Mouse (Mus musculus) adrenal gland, postnatal 25 days (tissue): ENCODE measurements around the gene Ipo13. TPM values are rescaled to one million over a fixed set of nuclear protein-coding genes. Genes with fewer than 3 reads are reported as not detected.

Experiments used
- DNase-seq: peaks from one replicate; pipeline ENCODE4 v3.0.0; 2021; ENCODE audit warnings: mixed read lengths
- total RNA-seq: library from RNA; stranded (reverse); gene quantifications from 2 replicates; pipeline ENCODE4 v1.2.3, GENCODE M21; 2021

Ipo13 gene
- total RNA-seq, 1 experiment from 2014 or later, result 41.5 TPM

DNA sequence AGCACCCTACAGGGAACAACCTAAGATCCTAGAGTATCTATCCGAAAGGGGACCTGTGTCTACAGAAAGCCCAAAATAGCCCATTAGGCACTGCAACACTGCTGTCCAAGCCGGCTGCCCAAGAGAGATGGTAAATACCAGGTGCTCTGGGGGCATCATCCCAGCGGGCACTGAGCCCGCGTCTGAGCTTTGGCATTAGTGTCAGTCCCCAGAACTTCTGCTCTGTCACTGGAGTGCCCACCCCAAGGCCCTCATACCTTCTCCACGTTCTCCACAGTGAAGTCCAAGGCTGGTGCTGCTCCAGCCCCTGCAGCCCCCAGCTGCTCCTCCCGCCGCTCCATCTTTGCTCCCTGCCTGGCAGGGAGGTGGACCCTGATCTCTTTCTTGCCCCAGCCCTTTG, 768 bp downstream of the Ipo13 start:
- no peak for DNase-seq

DNA sequence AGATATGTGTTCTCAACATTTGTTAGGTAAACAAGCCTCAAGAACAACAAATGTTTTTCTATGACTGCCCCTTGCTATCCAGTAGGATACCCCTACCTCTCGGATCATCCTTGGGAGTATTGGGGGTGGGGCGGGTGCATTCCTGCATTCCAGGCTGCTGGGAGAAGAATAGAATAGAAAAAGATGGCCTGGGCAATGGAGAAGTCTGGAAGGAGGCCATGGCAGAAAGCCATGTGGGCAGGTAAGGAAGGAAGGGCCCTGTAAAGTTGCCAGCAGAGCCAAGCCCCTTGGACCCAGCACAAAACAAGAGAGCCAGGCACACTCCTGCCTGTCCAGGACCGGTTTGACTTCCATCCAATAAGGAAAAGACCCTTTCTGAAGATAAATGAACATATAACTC, 1.4 kb downstream of the Ipo13 start:
- no peak for DNase-seq

DNA sequence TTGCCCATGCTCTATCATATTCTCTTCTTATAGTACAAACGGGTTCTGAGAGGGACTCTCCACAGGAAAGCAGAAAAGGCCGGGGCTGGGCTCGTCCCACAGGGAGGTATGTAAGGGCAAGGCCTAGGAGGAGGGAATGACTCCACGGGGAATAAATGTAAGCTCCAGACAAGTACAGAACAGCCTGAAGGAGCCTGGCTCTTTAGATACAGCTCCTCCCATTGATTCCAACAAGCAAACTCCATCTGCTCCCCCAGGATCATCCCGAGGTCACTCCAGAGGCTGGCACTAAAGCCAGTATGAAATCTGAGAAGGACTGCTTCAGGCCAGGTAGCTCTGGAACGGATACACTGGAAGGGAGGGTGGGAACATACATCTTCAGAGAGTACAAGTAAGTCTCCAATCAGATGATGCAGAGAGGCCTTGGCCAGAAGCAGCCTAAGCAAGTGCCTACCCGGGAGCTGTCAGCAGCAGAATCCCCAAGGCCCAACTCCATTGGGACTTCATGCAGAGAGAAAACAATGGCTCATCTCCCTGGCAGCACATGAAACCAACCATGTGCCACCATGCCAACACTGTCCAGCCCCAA, 2.0 kb downstream of the Ipo13 start:
- no peak for DNase-seq

DNA sequence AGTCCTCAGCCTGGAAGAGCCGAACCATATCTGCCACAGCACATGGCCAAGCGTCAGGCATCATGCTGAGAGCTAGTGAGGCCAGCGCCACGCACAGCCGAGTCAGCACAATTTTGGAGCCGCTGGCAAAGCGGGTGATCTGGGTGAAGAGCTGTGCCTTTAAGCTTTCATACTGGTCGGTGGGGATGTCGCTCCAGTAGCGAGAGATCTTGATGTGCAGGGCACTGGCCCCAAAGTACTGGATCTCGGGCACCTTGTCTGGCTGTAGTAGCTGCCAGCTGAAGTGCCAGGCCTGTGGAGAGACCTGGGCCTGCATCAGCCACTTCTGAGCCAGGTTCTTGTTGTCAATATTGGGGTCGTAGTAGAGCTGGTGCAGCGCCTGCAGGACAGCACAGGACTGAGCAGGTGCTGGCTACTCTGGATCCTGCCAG, 2.7 kb downstream of the Ipo13 start:
- no peak for DNase-seq

DNA sequence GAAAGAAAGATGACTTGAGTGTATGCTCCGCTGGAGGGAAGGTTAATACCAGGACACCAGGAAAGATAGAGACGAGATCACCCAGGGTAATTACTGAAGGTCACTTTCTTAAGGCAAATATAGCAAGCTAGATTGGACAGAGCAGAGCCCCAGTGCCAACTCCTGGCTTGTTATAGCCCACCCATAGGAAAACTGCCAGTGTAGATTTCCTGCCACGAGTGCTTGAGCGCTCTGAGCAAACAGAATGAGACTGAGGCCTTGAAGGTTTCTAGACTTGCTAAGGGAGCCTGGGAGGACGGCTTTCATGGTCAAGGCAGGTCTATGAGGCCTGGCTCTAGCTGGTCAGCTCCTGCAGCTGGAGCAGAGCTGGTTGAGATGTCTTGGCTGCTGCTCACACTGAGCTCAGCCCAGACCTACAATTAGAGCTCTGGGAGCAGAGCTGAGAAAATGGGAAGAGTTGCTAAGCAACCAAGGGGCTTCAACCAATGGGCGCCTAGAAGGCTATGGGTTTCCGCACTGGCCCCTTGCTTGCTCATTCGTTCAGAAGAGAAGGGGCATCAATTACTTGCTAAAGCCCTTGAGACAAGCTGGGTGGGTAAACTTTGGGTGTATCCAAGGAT, 5.9 kb downstream of the Ipo13 start:
- no peak for DNase-seq

DNA sequence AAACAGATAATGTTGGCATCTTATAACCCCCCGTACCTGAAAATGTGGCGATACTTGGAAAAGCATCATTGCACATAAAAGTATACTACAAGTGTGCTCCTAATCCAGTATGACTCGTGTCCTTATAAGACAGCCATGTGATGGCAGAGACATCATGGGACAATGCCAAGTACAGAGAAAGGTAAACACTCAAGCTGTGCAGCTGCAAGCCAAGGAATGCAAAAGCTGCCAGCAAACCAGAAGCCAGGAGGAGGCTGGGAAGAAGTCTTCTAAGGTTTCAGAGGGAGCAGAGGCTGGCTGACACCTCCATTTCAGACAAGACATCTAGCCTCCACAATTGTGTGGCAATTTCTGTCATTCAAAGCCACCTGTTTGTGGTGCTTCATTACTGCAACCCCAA, 8.6 kb downstream of the Ipo13 start:
- DNase-seq, result no peak

DNA sequence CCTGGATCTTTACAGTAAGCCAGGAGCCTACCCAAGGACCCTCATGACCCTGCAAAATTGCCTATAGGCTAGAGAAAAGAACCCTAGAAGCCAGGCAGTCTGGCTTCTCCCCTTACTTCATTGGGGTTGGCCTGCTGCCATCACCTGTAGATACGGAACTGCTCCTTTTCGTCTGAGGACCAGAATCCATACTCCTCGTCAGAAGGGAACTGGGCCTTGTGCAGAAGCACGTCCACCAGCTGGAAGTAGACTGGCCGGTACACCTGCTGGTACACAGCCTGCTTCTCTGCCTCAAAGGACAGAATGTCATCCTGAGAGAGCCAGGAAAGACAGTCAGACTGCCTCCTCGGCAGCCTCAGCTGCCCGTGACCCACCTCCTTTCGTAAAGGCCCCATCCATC, 10.0 kb downstream of the Ipo13 start:
- no peak for DNase-seq

DNA sequence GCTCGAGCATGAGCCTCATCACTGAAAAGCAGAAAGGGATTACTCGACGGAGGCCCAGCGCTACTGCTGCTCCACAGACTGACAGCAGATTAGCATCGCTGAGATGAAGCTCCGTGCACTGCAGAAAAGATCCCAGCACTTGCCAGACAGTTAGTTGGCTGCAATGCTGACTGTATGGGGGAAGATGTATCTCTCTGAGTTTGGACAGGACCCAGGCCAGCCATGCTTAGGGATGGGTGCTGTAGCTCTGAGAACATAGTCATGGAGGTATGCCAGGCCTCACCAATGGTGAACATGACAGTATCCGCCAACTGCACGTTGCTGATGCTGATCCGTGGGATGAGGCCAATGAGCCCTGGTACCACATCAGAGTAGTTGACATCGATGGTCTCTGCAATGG, 10.7 kb downstream of the Ipo13 start:
- no peak for DNase-seq

DNA sequence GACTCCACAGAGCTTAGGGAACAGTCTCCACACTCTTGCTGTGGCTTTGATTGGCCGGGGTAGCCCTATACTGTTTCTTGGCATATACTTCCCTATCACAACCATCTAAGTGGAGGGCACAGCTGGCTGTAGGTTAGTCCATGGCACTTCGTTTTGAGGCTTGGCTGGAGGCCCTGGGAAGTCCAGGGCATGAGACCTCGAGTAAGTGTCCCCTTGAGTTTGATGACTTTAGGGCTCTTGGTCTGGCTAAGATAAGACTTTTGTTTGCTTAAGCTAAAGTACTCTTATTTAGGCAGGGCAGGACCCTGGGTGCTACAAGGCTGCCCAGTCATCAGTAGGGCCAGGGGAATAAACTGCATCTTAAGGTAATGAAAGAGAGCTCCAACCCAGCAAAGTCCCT, 16.7 kb downstream of the Ipo13 start:
- no peak for DNase-seq

DNA sequence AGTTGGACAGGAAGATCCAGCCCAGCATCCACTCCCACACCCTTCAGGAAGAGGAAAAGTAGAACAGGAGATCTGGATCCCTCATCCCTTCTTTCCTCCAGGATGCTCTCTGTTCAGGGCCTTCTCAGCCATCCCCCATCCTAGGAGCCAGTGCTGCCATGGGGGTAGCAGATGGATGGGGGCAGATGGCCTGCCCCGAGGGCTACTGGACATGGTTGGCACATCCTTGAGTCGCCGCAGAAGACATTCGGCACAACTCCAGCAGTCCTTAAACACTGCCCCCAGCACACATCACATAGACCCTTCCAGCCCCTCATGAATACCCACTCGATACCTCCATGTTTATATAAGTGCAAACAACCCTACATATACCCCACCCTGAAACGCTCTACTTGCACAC, 18.8 kb downstream of the Ipo13 start:
- DNase-seq, result no peak

DNA sequence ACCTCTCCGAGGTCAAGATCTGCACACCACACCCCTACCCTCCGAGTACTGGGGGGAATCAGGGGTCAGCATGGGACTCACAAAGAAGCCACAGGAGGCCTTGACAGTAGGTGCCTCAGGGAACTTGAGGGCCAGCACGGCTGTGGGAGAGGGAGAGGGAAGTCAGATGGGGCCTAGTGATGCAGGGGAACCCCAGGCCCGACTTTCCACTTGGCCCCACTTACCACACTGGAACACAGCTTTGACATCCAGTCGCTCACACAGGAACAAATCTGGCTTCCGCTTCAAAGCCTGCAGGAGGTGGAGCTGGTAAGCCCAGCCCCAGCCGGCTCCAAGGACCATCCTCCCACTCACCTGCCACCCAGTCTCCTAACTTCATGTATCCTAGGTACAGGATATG, 19.5 kb downstream of the Ipo13 start:
- DNase-seq, result no peak

DNA sequence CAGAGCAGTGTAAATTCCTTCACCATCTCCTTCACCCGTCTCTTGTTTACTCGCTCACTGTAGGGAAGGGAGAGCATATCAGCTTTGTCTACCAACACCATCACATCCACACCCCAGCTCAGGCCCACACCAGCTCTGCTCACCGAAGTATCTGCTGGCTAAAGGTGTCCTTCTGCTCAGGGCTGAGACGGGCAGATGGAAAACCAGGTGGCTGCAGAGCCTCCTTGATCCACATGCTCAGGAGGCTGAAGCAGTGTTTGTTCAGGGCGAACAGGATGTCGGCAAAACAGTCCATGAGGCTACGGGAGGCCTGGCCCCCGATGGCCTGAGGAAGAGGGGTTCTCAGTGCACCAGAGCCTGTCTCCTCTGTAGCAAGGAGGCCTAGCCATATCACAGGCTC, 20.2 kb downstream of the Ipo13 start:
- no peak for DNase-seq

DNA sequence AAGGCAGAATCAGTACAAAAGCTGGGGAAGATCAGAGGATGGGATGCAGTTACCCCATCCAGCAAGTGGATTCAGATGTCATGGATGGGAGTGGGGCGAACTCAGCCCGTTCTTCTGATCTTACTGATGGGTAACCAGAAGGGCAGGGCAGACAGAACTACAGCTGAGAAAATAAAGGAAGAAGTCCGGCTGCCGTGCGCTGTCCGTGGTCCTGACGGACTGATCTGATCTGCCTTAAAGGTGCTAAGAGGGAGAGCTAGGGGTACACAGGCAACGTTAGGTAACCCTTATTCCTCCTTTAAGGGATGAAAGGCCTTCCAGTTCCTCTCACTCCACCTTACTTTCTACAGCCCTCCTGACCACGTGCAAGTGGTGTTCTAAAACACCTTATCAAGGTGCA, 21.4 kb downstream of the Ipo13 start:
- DNase-seq, result peak; percentile 75

DNA sequence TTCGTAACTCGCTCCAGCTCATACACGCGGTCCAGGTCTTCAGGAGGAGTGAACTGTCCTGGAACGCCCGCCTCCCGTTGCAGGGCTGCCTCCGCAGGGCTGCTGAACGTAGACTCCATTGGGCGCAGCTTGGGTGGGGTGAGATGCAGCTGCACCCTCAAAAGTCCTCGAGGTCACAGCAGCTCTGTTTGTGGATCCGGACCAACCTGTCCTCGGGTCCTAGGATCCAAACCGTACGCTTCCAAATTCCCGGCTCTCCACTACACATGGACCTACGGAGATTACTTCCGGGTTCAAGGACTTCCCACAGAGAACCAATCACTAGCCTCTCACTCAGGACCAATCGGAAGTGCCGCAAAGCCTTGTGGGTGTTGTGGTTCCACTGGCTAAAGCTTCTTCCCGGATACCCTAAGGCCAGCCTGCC, 23.0 kb downstream of the Ipo13 start, which contains the start of gene Dph2:
TSS of gene Dph2 (minus strand) at position 295 of the 424 bp plus-strand sequence.
- DNase-seq, result peak; percentile 71

DNA sequence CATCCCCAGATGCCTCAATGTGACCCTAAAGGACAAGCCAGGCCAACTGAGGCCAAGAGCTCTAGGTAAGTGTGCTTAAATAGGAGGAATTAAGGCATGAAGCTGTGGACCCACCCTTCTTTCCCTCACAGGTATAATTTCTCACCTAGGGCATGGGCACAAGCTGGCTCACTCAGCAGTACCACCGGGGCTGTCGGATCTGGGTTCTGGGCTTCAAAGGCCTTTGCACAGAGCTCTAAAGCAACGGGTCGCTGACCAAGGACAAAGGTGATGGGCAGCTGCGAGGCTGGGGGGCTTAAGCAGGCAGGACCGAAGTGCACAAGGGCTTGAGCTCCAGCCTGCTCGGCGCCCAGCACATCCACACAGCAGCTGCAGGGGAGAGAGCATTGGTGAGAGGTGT, 24.0 kb downstream of the Ipo13 start:
- no peak for DNase-seq

DNA sequence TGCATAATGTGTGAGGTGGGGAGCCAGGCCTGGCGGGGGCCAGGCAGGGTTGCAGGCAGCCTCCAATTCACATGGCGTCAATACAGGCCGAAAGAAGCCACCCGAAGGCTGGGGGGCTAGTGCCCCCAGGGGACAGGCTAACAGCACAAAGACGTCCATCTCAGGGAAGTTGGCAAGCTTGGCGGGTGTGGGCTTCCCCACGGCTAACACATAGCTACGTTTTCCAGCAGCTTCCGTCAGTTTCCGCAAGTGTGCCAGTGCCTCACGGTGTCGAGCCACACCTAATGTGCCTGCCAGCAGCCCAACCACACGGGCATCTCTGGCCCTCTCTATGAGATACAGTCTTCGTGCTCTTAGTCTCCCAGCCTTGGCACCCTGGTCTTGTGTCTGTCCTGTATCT, 24.8 kb downstream of the Ipo13 start:
- DNase-seq, result no peak

DNA sequence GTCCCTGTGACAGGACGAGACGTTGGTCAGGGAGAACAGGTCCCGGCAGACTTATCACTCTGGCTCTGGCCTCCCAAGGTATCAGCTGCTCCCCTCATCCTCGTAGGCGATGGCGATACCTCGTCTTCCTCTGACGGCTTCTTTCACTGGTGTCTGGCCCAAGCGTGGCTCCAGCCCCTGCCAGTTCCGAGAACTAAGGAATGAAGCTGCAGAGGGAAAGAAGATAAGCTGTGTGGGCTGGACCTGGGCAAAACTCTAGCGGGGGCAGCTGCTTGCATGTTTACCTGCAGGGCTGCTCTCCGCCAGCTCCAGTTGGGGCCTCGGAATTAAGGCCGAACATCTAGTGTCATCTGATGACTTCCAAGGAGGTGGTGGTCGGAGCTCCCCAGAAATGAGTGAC, 25.3 kb downstream of the Ipo13 start:
- no peak for DNase-seq

DNA sequence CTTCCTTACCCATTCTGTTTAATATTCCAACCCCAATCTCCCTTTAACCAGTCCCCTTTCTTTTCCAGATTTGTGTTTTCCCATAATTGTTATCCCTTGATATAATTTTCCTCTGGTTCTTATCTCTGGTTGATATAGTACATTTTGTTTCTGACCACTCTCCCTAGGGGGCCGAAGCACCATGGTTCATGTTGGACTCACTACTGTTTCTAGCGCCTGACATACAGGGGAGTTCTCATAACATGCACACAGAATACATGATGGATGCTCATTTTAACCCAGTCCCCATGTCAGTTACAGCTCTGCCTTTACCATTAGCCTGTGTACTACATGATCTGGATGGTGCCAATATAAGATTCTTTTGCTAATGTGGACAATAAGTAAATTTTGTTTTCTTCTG, 26.9 kb downstream of the Ipo13 start:
- DNase-seq, result no peak

DNA sequence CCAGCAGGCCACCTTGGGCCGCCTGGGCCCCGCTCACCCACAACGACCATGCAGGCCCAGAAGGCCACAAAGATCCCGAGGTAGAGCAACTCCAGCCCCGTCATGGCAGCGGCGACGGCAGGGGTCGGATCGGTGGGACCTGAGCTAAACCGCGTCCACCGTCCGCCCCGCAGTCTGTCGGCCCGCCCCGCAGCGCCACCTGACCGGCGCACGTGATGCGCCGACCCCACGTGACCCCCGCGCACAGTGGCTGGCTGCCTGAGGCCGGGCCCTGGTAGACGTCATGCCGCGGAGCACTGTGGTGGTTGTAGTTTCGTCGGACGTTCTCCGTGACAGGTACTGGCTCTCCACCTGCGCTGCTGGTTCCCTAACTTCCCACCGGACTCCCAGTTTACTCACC, 27.7 kb downstream of the Ipo13 start, which contains the start of gene Atp6v0b:
TSS of gene Atp6v0b (minus strand) at position 201 of the 400 bp plus-strand sequence.
- peak; percentile 95 for DNase-seq

DNA sequence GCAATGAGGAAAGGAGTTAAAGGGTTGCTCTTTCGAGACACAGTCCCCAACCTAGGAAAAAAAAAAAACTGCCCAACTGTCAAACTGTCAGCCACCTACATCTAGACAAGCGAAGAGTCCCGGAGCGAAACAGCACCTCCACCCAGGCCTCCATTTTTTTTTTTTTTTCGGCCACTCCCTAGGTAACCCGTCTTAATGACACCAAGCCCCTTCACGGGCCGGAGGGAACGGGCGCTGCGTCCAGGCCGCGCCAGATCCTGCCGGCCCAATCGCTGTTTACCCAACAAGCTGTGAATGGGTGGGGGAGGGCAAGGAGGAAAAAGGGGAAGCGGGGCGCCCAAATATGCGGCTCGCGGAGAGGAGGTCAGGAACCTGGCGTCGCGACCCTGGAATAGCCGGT, 28.2 kb downstream of the Ipo13 start:
- peak; percentile 32 for DNase-seq

DNA sequence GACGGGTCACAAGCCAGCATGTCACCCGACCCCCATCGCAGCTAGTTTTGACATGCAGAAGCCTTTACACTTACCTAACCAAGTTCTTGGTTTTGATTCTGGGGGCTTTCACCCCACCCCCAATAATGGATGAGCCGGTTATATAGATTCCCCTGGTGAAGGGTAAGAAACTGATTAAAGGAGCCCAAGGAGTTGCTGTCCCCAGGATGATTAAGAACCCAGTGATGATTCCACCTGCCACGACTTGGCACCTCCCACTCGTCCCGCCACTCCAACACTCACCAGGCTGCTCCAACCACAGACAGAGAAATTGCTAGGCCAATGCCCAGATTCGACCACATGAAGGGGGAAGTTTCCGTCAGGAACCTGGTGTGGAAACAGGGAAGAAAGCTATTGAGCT, 28.8 kb downstream of the Ipo13 start:
- DNase-seq, result no peak

DNA sequence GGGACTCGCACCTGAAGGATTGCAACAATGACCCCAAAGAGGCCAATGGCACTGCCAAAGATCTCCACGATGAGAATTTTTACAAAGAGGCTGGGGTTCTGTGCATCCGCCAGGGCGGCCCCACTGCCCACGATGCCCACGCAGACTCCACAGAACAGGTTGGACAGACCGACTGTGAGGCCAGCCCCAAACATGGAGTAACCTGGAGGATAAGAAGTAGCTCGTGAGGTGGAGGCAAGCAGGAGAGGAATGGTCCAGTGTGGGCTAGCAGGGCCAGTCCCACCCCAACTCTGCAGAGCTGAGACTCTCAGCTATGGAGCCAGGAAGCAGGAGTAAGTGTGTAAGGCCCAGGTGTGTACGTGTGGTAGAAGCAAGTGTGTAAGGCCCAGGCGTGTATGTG, 29.7 kb downstream of the Ipo13 start:
- DNase-seq, result no peak

DNA sequence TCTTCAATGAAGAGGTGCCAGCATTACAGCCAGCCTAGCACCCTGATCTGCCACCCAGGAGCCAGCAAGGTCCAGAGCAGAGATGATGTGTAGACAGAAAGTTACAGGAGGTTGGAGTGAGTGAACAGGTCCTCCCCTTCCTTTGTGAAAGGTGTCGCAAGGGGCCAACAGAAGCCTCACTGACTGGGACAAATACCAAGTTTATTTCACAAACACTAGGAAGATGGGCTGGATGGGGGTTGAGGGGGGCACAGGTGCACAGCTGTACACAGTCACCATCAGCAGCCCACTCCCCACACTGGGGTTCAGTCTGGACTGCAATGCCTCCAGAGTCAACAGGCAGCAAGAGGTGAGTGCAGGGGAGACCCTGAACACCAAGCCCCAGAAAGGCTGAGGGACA, 30.7 kb downstream of the Ipo13 start:
- DNase-seq, result no peak
